ENCODE assay signal across 7 mouse cellular contexts in genomic region chr4:46192011-46192410, GRCm38 (mm10). TPM values are rescaled to one million over a fixed set of nuclear protein-coding genes. Genes with fewer than 3 reads are reported as not detected.
A peak's percentile ranks its signal among the peaks of the same experiment; 100 is the strongest.
DNase-seq lines count a peak whose midpoint lies in the region; ATAC-seq and TF ChIP-seq lines count a peak whose summit lies in the region.
"Not testable (repeated sequence)": the region's sequence is repeated elsewhere in the genome, so short reads cannot be mapped to it uniquely, and the experiment has no call there.

No protein-coding gene starts in this region.

- not testable (repeated sequence) for H3K79me2 ChIP-seq in heart, adult 2 months (replicated peaks; ENCODE audit: control insufficient read depth, insufficient read depth, low read length)

- TF ChIP-seq CTCF in E14TG2a.4 (conservative IDR thresholded peaks at IDR 0.05; ENCODE audit: low read length): peak; percentile 38
- TF ChIP-seq CTCF in heart, adult 2 months (IDR thresholded peaks at IDR 0.05): peak; percentile 67
- peak; percentile 76 for TF ChIP-seq CTCF in layer of hippocampus, adult 2 months (conservative IDR thresholded peaks at IDR 0.05)
- peak; percentile 54 for TF ChIP-seq CTCF in stomach, postnatal 0 days (IDR thresholded peaks at IDR 0.05; ENCODE audit: low read depth)

- peak; percentile 35 to 48 for DNase-seq in cerebellum, adult 18-20 months
- DNase-seq in heart, adult 2 months; layer of hippocampus, adult 2 months (ENCODE audit: low spot score in 2 of 2); stomach, postnatal 0 days (ENCODE audit: low spot score): not testable (repeated sequence)
- peak; percentile 9 to 38 for DNase-seq in kidney, adult 8-10 months
- DNase-seq in lung, postnatal 10 days: peak; percentile 42

- peaks cover 22% of the 10 kb centered on the region for H3K27me3 ChIP-seq in E14TG2a.4 (ENCODE audit: insufficient read depth, low read length)
- not testable (repeated sequence) for H3K27me3 ChIP-seq in heart, adult 2 months (ENCODE audit: control insufficient read depth, insufficient read depth, low read length); stomach, postnatal 0 days (ENCODE audit: control insufficient read depth, insufficient read depth, low read length)

- ATAC-seq in stomach, postnatal 0 days (ENCODE audit: low FRiP score, low TSS enrichment): not testable (repeated sequence)

- H3K27ac ChIP-seq in heart, adult 2 months; layer of hippocampus, adult 2 months; stomach, postnatal 0 days (replicated peaks): not testable (repeated sequence)

- H3K4me2 ChIP-seq in stomach, postnatal 0 days (replicated peaks; ENCODE audit: low read depth): not testable (repeated sequence)

- H3K9ac ChIP-seq in heart, adult 2 months (ENCODE audit: low read depth, low read length); stomach, postnatal 0 days (ENCODE audit: low read length): not testable (repeated sequence)

- H3K9me3 ChIP-seq in E14TG2a.4 (ENCODE audit: low read length); stomach, postnatal 0 days (ENCODE audit: control insufficient read depth, low read length): not testable (repeated sequence)

- peaks cover 30% of the 10 kb centered on the region for H3K36me3 ChIP-seq in E14TG2a.4 (ENCODE audit: insufficient read depth, low read length)
- not testable (repeated sequence) for H3K36me3 ChIP-seq in heart, adult 2 months (ENCODE audit: control insufficient read depth, insufficient read depth, low read length); stomach, postnatal 0 days (ENCODE audit: control insufficient read depth, insufficient read depth, low read length)

- intact Hi-C loops in heart, adult 2 months (cut with DNase I): not testable (repeated sequence)

- H3K4me1 ChIP-seq in E14TG2a.4 (replicated peaks; ENCODE audit: low read depth, low read length): peaks cover 53% of the 10 kb centered on the region
- not testable (repeated sequence) for H3K4me1 ChIP-seq in heart, adult 2 months (ENCODE audit: control insufficient read depth, insufficient read depth, low read length); stomach, postnatal 0 days (replicated peaks; ENCODE audit: control insufficient read depth, insufficient read depth)

- H3K4me3 ChIP-seq in E14TG2a.4 (replicated peaks; ENCODE audit: low read length); heart, adult 2 months; layer of hippocampus, adult 2 months; stomach, postnatal 0 days (ENCODE audit: low read depth, low read length): not testable (repeated sequence)

- not testable (repeated sequence) for TF ChIP-seq POLR2A in heart, adult 2 months (IDR thresholded peaks at IDR 0.05; ENCODE audit: insufficient read depth, low read depth, low read length)

- TF ChIP-seq EP300 in heart, adult 2 months (IDR thresholded peaks at IDR 0.05; ENCODE audit: insufficient read depth, low read depth, low read length); stomach, postnatal 0 days (optimal IDR thresholded peaks at IDR 0.05): not testable (repeated sequence)

RNA-seq across cellular contexts. Expression of gene Xpa, which starts 4.1 kb away (rescaled TPM):
- 1 to 10 TPM; 5.2 to 7.2 TPM for total RNA-seq in heart, adult 2 months (2021)
- 5.8 and 7.9 TPM in 2 replicates for polyA plus RNA-seq in heart, adult 2 months (2012; rRNA removed)
- 10 to 100 TPM; 15.5 to 19.0 TPM for total RNA-seq in layer of hippocampus, adult 2 months (2021)
- polyA plus RNA-seq in stomach, postnatal 0 days (2015; fragmentation: Nextera tagmentation; extraction: Ambion mirVana): 24.5 and 25.2 TPM in 2 replicates

RNA-seq across cellular contexts. Expression of gene Tstd2, which starts 53.5 kb away (rescaled TPM):
- total RNA-seq in heart, adult 2 months (2021): 10 to 100 TPM; 13.4 to 14.9 TPM
- polyA plus RNA-seq in heart, adult 2 months (2012; rRNA removed): 9.2 and 12.2 TPM in 2 replicates
- total RNA-seq in layer of hippocampus, adult 2 months (2021): 10 to 100 TPM; 15.6 to 18.8 TPM
- 14.5 and 17.2 TPM in 2 replicates for polyA plus RNA-seq in stomach, postnatal 0 days (2015; fragmentation: Nextera tagmentation; extraction: Ambion mirVana)

RNA-seq across cellular contexts. Expression of gene Ncbp1, which starts 53.6 kb away (rescaled TPM):
- total RNA-seq in heart, adult 2 months (2021): 10 to 100 TPM; 19.1 to 21.0 TPM
- polyA plus RNA-seq in heart, adult 2 months (2012; rRNA removed): 14.9 and 26.0 TPM in 2 replicates
- 10 to 100 TPM; 57.1 to 57.2 TPM for total RNA-seq in layer of hippocampus, adult 2 months (2021)
- polyA plus RNA-seq in stomach, postnatal 0 days (2015; fragmentation: Nextera tagmentation; extraction: Ambion mirVana): 27.0 and 27.8 TPM in 2 replicates
